Mouse (Mus musculus) cerebellum, adult 2 months (tissue): ENCODE measurements around the gene Dnajb4.

ENCODE experiments used
- CTCF ChIP-seq: fragments of 200-500 bp; IDR thresholded peaks from 2 replicates; pipeline ENCODE4 v1.5.1; 2011; ENCODE audit warnings: low read depth, mild to moderate bottlenecking, control low read depth, low read length, moderate library complexity, borderline replicate concordance; ENCODE audit not compliant: insufficient read depth
- POLR2A ChIP-seq: fragments of 200-500 bp; IDR thresholded peaks from 2 replicates; pipeline ENCODE4 v1.6.1; 2011; ENCODE audit warnings: low read length, control low read depth, borderline replicate concordance; ENCODE audit not compliant: insufficient read depth

GRCm38 (mm10) chr3:152193177-152193576 is 16.9 kb downstream of the Dnajb4 start:
- no peak for TF ChIP-seq CTCF
- no peak for TF ChIP-seq POLR2A
